Mouse (Mus musculus) heart, embryonic 16.5 days (tissue): ENCODE measurements around the gene Vezf1. TPM values are rescaled to one million over a fixed set of nuclear protein-coding genes. Genes with fewer than 3 reads are reported as not detected.
A peak's percentile ranks its signal among the peaks of the same experiment; 100 is the strongest.

Experiments used
- ATAC-seq: fragments of 200-750 bp; cut with Nextera tagmentation; replicated peaks from 2 replicates; pipeline ENCODE4 v1.8.0; 2017; ENCODE audit warnings: moderate number of reproducible peaks; ENCODE audit not compliant: insufficient read depth, low FRiP score; ENCODE audit errors: extremely low read depth
- H3K27ac ChIP-seq: fragments of 300-500 bp; sonication (generic); 2 replicates; pipeline ENCODE4 v1.5.1; 2014; ENCODE audit warnings: mild to moderate bottlenecking, low read length, control low read depth, moderate library complexity
- H3K27me3 ChIP-seq: fragments of 300-500 bp; sonication (generic); 2 replicates; pipeline ENCODE4 v1.6.1; 2014; ENCODE audit warnings: low read length, mixed read lengths; ENCODE audit not compliant: control insufficient read depth, insufficient read depth
- H3K36me3 ChIP-seq: fragments of 300-500 bp; sonication (generic); 2 replicates; pipeline ENCODE4 v1.6.1; 2014; ENCODE audit not compliant: control insufficient read depth, insufficient read depth
- H3K4me1 ChIP-seq: fragments of 300-500 bp; sonication (generic); 2 replicates; pipeline ENCODE4 v1.6.1; 2014; ENCODE audit warnings: low read length, mixed read lengths; ENCODE audit not compliant: control insufficient read depth, insufficient read depth
- H3K4me2 ChIP-seq: fragments of 300-500 bp; sonication (generic); 2 replicates; pipeline ENCODE4 v1.6.1; 2014; ENCODE audit warnings: low read depth, mild to moderate bottlenecking, control low read depth, low read length
- H3K4me3 ChIP-seq: fragments of 300-500 bp; sonication (generic); 2 replicates; pipeline ENCODE4 v1.5.1; 2014; ENCODE audit warnings: mild to moderate bottlenecking, control low read depth, low read length
- H3K9ac ChIP-seq: fragments of 300-500 bp; sonication (generic); 2 replicates; pipeline ENCODE4 v1.6.1; 2014; ENCODE audit warnings: low read length, control low read depth
- H3K9me3 ChIP-seq: fragments of 300-500 bp; sonication (generic); replicated peaks from 2 replicates; pipeline ENCODE4 v1.6.1; 2016; ENCODE audit warnings: low read length; ENCODE audit not compliant: control insufficient read depth
- whole genome bisulfite sequencing: fragments of 180-500 bp; shearing (Covaris S2); extraction: QIAGEN DNeasy Blood & Tissue Kit; methylation state at CpG from one replicate; pipeline ENCODE4 v1.1.7; 2014; 5-methylcytosine and 5-hydroxymethylcytosine counted together
- polyA plus RNA-seq: library from polyadenylated mRNA; unstranded; fragments of >200 nt; fragmentation: Nextera tagmentation; extraction: Ambion mirVana; gene quantifications from 2 replicates; pipeline ENCODE4 v1.2.1, GENCODE M21; 2015

The Vezf1 gene
- polyA plus RNA-seq, 1 experiment from 2014 or later, result 24.3 TPM

- Histone ChIP-seq H3K27me3 (no peaks in the 10 kb centered on the region), H3K4me1 (peaks cover 12% of the 10 kb centered on the region), H3K4me2 (no peak overlapping the region), H3K9ac (no peak overlapping the region), H3K9me3 (no peaks in the 10 kb centered on the region), H3K27ac (no peak overlapping the region), H3K36me3 (no peaks in the 10 kb centered on the region), H3K4me3 (no peak overlapping the region)
- no peak for ATAC-seq
These were observed 2.3 kb upstream of the Vezf1 start for GRCm38 (mm10) chr11:88065732-88066131.

DNA sequence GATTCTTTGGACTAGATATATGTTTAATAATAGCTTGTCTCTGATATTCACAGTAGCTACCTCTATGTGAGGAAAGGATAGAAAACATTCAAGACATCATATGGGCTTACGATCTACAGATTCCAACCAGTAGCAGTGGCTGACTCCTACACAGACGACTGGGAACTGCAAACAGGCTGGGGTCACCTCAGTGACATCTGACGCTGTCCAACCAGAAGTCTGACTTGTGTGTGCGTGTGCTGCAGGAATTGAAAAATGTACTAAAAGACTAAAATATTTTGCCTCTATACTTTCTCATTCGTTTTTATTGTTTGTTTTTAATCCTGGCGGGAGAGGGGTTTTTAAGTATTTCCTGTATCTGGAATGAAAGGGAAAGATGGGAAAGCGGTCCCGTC lies 891 bp upstream of the Vezf1 start:
- no peaks in the 10 kb centered on the region for H3K27me3 ChIP-seq
- peaks cover 25% of the 10 kb centered on the region for H3K4me1 ChIP-seq
- WGBS, result 2% methylated on average over 8 of the region's 8 CpGs
- no peak for ATAC-seq
- no peaks in the 10 kb centered on the region for H3K9me3 ChIP-seq
- H3K4me3 ChIP-seq, result peak overlapping the region; percentile 93
- peak overlapping the region; percentile 91 for H3K9ac ChIP-seq
- no peaks in the 10 kb centered on the region for H3K36me3 ChIP-seq
- peak overlapping the region; percentile 99 for H3K27ac ChIP-seq
- H3K4me2 ChIP-seq, result peak overlapping the region; percentile 95

GRCm38 (mm10) chr11:88068411-88069245 lies 549 bp downstream of the Vezf1 start:
- H3K4me2 ChIP-seq, result peak overlapping the region; percentile 95
- H3K9ac ChIP-seq, result peak overlapping the region; percentile 91
- peak overlapping the region; percentile 99 for H3K27ac ChIP-seq
- peak; percentile 71 for ATAC-seq
- H3K4me1 ChIP-seq, result peaks cover 29% of the 10 kb centered on the region
- peak overlapping the region; percentile 93 for H3K4me3 ChIP-seq
- no peaks in the 10 kb centered on the region for H3K27me3 ChIP-seq
- H3K9me3 ChIP-seq, result no peaks in the 10 kb centered on the region
- no peaks in the 10 kb centered on the region for H3K36me3 ChIP-seq
- WGBS, result under 1% methylated on average over 84 of the region's 92 CpGs

GRCm38 (mm10) chr11:88069246-88069570 lies 1.1 kb downstream of the Vezf1 start:
- peak overlapping the region; percentile 95 for H3K4me2 ChIP-seq
- H3K36me3 ChIP-seq, result no peaks in the 10 kb centered on the region
- peak overlapping the region; percentile 99 for H3K27ac ChIP-seq
- 0% methylated on average over 12 of the region's 12 CpGs for WGBS
- H3K4me1 ChIP-seq, result peaks cover 29% of the 10 kb centered on the region
- H3K4me3 ChIP-seq, result peak overlapping the region; percentile 93
- no peak for ATAC-seq
- peak overlapping the region; percentile 91 for H3K9ac ChIP-seq
- no peaks in the 10 kb centered on the region for H3K27me3 ChIP-seq
- H3K9me3 ChIP-seq, result no peaks in the 10 kb centered on the region

GRCm38 (mm10) chr11:88070392-88070791 lies 2.3 kb downstream of the Vezf1 start:
- H3K4me3 ChIP-seq, result peak overlapping the region; percentile 28
- no peaks in the 10 kb centered on the region for H3K27me3 ChIP-seq
- H3K36me3 ChIP-seq, result peaks cover 4% of the 10 kb centered on the region
- peak overlapping the region; percentile 43; the same call in 1 of the 2 replicates for H3K9ac ChIP-seq
- peaks cover 29% of the 10 kb centered on the region for H3K4me1 ChIP-seq
- H3K4me2 ChIP-seq, result peak overlapping the region; percentile 95
- H3K9me3 ChIP-seq, result no peaks in the 10 kb centered on the region
- H3K27ac ChIP-seq, result no peak overlapping the region
- no peak for ATAC-seq
- 28% methylated on average over 4 of the region's 4 CpGs for WGBS

DNA sequence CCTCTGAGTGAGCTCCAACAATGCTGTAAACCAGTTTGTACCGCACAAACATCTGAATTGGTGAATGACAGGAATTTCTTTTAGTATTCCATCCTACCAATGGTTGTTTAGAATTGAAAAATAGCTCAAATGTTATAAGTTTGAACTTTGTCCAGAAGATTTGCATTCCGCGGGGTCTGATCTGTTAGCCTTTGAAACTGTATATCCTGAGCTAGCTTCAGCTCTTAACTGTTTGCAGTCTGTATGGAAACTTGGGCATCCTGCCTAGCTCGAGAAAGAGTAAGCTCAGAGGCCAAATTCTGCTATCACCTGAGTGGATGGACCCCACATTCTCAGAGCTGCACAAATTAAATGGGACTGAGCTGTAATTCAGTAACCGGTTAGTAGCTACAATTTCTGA lies 3.0 kb downstream of the Vezf1 start:
- Histone ChIP-seq H3K4me3 (no peak overlapping the region), H3K27me3 (no peaks in the 10 kb centered on the region), H3K4me1 (peaks cover 33% of the 10 kb centered on the region), H3K27ac (no peak overlapping the region), H3K36me3 (peaks cover 9% of the 10 kb centered on the region), H3K9ac (no peak overlapping the region), H3K9me3 (no peaks in the 10 kb centered on the region), H3K4me2 (peak overlapping the region; percentile 95)
- WGBS, result 59% methylated on average over 5 of the region's 5 CpGs
- no peak for ATAC-seq

- H3K9ac ChIP-seq, result no peak overlapping the region
- ATAC-seq, result no peak
- H3K4me3 ChIP-seq, result no peak overlapping the region
- H3K36me3 ChIP-seq, result peaks cover 23% of the 10 kb centered on the region
- H3K4me1 ChIP-seq, result peaks cover 32% of the 10 kb centered on the region
- H3K27me3 ChIP-seq, result no peaks in the 10 kb centered on the region
- no peak overlapping the region for H3K27ac ChIP-seq
- 68% methylated on average over 14 of the region's 14 CpGs for WGBS
- no peak overlapping the region for H3K4me2 ChIP-seq
- no peaks in the 10 kb centered on the region for H3K9me3 ChIP-seq
These were observed 5.3 kb downstream of the Vezf1 start for GRCm38 (mm10) chr11:88073343-88073875.

GRCm38 (mm10) chr11:88075701-88076100 lies 7.6 kb downstream of the Vezf1 start:
- no peak for ATAC-seq
- H3K36me3 ChIP-seq, result peaks cover 43% of the 10 kb centered on the region
- no peaks in the 10 kb centered on the region for H3K27me3 ChIP-seq
- H3K9me3 ChIP-seq, result no peaks in the 10 kb centered on the region
- H3K4me1 ChIP-seq, result peaks cover 23% of the 10 kb centered on the region
- 81% methylated on average over 1 of the region's 1 CpGs for WGBS
- no peak overlapping the region for H3K27ac ChIP-seq
- H3K4me3 ChIP-seq, result no peak overlapping the region
- H3K4me2 ChIP-seq, result no peak overlapping the region
- H3K9ac ChIP-seq, result no peak overlapping the region

DNA sequence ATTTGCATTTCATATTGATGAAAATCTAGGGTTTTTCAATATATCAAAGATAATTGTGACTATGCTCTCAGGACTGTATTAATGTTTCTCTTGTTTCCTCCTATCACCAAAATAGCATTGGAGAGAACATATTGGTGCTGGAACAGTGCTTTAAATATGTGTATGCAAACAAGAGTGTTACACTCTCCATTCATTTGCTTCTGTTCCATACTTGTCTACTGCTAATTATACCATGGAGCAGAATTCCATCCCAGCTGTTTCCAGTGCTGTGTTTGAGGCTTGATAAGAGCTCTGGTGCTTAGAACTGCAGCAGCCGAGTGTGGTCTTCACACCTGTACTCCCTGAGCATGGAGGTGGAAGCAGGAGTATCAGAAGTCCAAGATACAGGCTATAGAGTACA lies 8.3 kb downstream of the Vezf1 start:
- Histone ChIP-seq H3K9me3 (no peaks in the 10 kb centered on the region), H3K27ac (no peak overlapping the region), H3K9ac (no peak overlapping the region), H3K4me2 (no peak overlapping the region), H3K4me1 (peaks cover 16% of the 10 kb centered on the region), H3K4me3 (no peak overlapping the region), H3K36me3 (peaks cover 50% of the 10 kb centered on the region), H3K27me3 (no peaks in the 10 kb centered on the region)
- 44% methylated on average over 1 of the region's 1 CpGs for WGBS
- no peak for ATAC-seq
